Mouse (Mus musculus) gastrocnemius, adult 8-10 months (tissue): ENCODE results near the gene Dnajc21. TPM values are rescaled to one million over a fixed set of nuclear protein-coding genes. Genes with fewer than 3 reads are reported as not detected.

Experiments
- DNase-seq, 2 experiments: peaks; one replicate each; pipeline ENCODE4 v3.0.0; 2022; ENCODE audit warnings: low spot score in 2 of 2
- total RNA-seq, 4 experiments: library from RNA; stranded (reverse); gene quantifications; 2 replicates each; pipeline ENCODE4 v1.2.4; 2022

Gene Dnajc21
- total RNA-seq, 4 experiments from 2014 or later, result 66.7 to 76.1 (median 74.5) TPM

DNA sequence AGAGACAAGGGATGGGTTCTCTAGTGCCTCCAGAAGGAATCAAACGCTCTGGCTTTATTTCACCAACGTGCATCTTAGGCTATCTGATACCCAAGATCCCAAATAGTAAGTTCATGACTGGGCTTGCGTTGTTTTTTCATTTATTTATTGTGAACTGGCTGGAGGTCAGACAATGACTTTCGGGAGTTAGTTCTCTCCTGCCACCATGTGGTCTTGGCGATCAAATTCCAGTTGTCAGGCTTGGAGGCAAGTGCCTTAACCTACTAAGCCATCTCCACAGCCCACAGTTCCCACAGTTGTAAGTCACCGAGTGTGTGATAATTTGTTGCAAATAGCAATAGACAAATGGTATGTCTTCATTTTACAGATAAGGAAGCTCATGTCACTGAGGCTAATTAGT lies 30.4 kb downstream of the Dnajc21 start:
- no peak for DNase-seq

DNA sequence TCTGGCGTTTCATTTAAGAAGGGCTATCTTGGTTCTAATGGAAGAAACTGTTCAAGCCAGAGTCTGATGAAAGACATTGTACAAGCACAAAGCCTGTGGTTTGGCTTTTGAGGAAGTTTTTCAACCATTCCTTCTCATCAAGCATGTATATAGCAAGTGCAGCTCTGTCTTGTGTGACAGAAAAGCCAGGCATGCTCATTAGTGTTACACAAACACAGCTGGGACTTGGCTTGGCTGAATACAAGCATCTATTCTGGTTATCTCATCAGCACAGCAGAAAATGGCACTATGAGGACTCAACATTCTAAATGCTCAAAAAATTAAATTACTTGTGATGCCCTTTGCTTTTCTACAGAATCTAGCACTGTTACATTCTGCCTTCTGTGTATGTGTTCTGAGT lies 33.4 kb downstream of the Dnajc21 start:
- no peak for DNase-seq

DNA sequence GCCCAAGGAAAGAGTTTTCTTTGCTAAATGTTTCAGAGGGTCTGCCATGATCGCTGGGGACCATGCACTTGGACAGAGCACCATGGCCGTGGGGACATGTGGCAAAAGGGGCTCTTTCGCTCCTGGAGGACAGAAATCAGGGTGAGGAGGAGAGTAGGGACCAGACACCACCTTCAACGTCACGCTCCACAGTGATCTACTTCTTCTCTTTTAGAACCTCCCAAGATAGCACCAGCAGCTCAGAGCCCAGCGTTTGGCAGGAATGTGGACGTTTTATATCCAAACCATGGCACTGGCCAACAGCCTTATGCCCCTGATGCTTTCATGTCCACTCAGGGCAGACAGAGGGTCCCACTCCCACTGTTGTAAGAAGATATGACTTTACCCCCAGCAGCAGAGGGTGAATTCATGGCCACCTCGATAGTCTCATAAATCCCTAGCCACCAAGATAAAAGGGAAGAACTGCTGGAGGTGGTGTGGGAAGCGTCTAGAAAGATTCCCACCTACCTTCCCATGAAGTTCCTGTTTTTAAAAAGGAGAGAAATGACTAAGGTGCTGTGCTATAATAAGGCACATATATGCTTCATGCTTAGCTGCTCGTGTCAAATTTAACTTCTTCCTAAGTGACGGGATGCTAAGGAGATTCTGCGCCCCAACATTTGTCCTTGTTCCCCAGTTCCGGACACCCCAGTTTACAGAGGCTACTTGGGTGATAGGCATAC lies 43.6 kb downstream of the Dnajc21 start:
- no peak for DNase-seq

DNA sequence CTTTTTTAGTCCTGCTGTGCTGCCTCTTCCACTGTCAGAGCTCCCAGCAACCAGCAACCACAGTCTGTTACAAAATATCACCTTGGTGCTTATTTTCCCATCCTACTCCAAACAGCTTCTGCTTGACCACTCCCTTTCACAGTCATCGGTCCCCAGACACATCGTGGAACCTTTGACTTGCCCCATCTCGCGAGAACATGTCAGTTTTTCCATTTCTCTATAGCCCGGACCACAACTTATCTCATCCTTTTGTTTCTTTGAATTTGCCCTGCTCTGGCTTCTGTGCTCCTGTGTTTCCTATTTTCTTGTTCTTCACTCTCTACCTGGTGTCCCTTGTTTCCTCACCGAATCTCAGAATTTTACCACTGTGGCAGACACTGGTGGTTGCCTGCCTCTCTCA lies 44.2 kb downstream of the Dnajc21 start:
- no peak for DNase-seq

DNA sequence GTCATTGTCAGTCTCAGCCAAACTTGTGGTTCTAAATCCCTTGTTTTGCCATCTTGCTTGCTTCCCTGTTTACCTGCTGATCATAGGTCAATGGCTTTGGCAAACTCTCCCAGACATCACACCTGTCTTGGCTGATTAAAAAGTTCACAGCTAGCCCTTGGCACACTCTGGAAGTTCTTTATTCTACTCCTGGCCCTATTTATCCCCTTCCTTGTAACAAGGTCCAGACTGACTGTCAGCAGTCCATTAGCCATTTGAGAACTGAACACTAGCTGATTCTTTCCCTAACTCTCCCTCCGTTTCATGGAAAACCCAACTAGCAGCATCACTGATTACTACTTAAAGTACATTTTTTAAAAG lies 48.6 kb downstream of the Dnajc21 start:
- DNase-seq, result no peak

DNA sequence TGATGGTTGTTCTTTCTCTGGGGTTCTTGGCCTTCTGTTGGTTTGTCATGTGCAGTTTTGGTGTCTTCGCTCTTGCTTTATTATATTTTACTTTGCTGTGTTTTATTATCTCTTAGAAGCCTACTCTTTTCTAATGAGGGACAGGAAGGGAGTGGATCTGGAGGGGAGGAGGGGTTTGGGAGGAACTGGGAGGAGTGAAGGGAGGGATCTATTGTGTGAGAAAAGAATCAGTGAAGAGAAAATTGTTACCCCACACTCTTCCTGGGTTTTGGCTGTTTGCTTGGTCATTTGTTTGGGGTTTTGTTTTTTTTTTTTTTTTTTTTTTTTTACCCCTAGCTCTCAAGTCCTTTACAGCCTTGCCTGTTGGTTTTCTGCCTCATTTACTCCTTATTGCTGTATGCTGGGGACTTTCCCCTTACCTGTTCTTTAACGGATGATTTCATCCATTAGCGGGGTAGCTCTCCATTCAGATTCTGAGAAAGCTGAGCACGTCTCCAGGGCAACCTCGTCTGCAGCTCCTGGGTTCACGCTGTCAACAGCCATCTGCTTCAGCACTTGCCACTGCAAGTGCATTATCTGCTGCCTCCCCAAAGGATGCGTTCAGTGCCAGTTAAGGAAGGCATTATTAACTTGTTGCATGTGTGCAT lies 49.1 kb downstream of the Dnajc21 start:
- DNase-seq, result no peak

DNA sequence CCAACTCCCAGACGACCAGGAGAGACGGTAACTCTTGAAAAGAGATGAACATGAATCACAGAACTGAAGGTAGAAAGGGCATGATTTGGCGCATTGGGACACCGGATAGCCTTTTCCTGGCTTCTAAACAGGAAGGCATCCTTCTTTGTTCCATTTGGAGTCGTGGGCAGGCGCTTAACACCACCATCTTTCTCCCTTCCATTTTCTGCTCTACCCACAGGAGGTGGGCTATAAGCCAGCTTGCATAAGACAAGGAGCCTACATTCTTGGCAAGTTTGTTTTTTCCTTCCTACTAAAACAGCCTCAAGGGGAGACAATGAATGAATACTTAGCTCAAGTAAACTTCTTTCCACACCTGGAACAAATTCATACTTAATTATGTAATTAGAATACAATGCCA lies 56.7 kb downstream of the Dnajc21 start:
- DNase-seq, result no peak

DNA sequence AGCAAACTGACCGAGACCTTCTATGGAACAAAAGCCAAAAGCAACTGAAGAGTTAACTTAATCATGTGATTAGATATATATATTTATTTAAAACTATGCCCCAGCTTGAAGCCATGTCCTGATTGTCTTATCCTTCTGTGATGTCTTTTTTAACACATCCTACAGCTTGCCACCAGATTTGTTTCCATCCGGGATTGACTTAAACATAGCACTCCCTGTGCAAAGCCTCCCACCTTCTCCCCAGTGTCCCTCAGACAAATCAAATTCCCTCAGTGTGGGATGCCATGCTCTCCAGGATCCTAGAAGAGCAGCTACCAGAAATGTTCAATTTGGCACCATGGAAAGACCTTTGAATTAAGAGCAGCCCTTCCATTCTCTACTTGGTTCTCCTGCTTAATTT lies 59.4 kb downstream of the Dnajc21 start:
- DNase-seq, result no peak

DNA sequence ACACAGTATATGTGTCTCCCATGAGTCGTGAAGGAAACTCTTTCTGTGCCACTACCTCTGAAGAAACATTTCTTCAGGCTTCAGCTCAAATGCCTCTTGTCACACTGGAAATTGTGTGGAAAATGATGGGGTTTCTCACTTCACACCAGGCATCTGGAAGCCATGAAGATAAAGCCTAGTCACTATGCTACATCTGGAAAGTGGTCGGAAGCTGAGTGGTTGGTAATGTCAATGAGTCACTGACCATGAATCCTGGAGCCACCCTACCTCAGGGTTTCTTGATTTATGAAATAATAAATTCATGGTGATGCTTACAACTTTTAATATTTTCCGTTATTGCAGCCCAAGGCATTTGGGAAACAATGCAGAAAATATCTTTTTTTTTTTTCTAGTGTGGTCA lies 60.5 kb downstream of the Dnajc21 start:
- no peak for DNase-seq

DNA sequence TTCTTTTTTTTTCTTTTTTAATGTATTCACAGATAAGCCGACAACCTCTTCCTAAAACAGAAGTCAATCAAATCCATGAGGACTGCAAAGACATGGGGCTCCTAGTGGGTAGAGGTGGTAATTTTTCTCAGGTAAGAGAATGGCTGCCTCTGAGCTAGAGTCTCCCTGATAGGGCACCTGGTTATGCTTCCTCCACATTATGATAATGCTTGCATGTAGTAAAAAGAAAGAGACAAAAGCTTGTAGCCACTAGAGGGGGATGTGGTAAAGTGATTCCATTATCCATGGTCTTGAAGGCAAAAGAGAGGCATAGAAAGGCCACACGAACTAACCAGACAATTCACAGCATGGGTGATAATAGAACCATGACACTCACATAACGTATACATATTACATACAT lies 69.9 kb downstream of the Dnajc21 start:
- no peak for DNase-seq

DNA sequence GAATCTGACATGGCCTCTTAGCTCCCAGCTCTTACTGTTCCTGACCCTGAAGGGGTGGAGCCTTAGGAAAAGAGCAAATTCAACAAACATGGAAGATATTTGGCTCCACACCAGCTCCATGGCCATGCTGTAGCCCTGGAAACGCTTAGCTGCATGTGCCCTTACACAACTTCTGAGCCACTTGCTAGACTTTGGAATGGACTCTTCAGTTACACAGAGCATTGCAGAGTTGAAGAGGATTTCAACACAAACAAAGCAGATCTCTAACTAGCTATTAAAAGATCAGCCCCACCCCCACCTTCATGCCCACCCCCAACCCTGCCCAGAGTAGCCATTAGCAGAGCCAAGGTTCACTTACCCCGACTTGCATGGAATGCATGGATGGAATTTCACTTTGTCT lies 70.5 kb downstream of the Dnajc21 start:
- no peak for DNase-seq

Other genes starting within 250 kb of the Dnajc21 start
- not detected for gene Gm21973, start 145.1 kb downstream of the Dnajc21 start, total RNA-seq
- not detected for gene Agxt2, start 112.0 kb downstream of the Dnajc21 start, total RNA-seq
- gene Brix1, start 15.4 kb upstream of the Dnajc21 start, total RNA-seq, result 10 to 100 TPM; 14.5 to 17.0 (median 16.1) TPM
- 1 to 10 TPM; 3.9 to 7.2 (median 5.7) TPM for gene Rad1, start 15.5 kb upstream of the Dnajc21 start, total RNA-seq
- not detected for gene Ttc23l, start 88.2 kb upstream of the Dnajc21 start, total RNA-seq
- 1 to 10 TPM; 3.8 to 6.1 (median 5.1) TPM for gene Rai14, start 244.1 kb upstream of the Dnajc21 start, total RNA-seq